9 mouse cellular contexts compared by ENCODE assay signal in the genomic region with DNA sequence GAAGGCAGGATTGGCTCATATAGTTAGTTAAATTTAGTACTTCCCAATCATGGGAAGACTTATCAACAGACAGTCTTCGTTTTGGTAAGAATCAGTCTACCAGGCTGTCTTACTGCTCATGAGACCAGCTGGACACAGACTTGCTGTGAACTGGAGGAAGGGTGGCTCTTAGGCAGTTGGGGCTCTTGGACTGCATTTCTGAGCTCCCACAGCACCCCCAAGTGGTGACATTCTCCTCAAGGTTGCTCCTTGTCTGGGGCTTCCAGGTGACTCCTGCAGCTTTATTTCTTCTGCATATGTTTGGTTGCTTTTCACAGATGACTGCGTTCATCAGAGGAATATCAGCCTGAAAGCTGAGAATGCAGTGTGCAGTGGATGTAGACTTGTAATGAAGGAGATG.
DNase-seq lines count a peak whose midpoint lies in the region; ATAC-seq and TF ChIP-seq lines count a peak whose summit lies in the region.
"Had no signal": no experiment of that assay in that cellular context is flagged by ENCODE, and none has a peak within 500 bp of the region (broad histone marks: within the 10 kb centered on the region; RNA-seq: fewer than 3 reads in every experiment).

No protein-coding gene starts in this region.

- H3K4me2 ChIP-seq in forebrain, postnatal 0 days (ENCODE audit: low read depth), result no peak overlapping the region
- H3K4me2 ChIP-seq in forebrain, embryonic 15.5 days (replicated peaks), result no peak overlapping the region

- no peak for TF ChIP-seq POLR2A in ES-Bruce4 (IDR thresholded peaks at IDR 0.05; ENCODE audit: insufficient read depth, low read length)

- H3K4me1 ChIP-seq in forebrain, postnatal 0 days (ENCODE audit: insufficient read depth), result no peaks in the 10 kb centered on the region
- H3K4me1 ChIP-seq in forebrain, embryonic 15.5 days, result no peaks in the 10 kb centered on the region
- no peaks in the 10 kb centered on the region for H3K4me1 ChIP-seq in ES-Bruce4 (ENCODE audit: control insufficient read depth, insufficient read depth, low read length)

- no peak overlapping the region for H3K4me3 ChIP-seq in forebrain, postnatal 0 days (ENCODE audit: low read depth, low read length)
- H3K4me3 ChIP-seq in forebrain, embryonic 15.5 days, result no peak overlapping the region
- no peak overlapping the region for H3K4me3 ChIP-seq in ES-Bruce4 (ENCODE audit: low read depth, low read length)

- ATAC-seq in forebrain, postnatal 0 days, result no peak
- no peak for ATAC-seq in forebrain, embryonic 15.5 days (replicated peaks)
- no peak for ATAC-seq in monocyte, adult 5-6 weeks (replicated peaks; ENCODE audit: insufficient number of reproducible peaks, low FRiP score, low TSS enrichment, poor library complexity, severe bottlenecking)

- 36% methylated on average over 2 of the region's 2 CpGs for WGBS in forebrain, postnatal 0 days
- 26% methylated on average over 2 of the region's 2 CpGs for WGBS in forebrain, embryonic 15.5 days

- H3K9ac ChIP-seq in forebrain, postnatal 0 days, result no peak overlapping the region
- no peak overlapping the region for H3K9ac ChIP-seq in forebrain, embryonic 15.5 days (replicated peaks)
- no peak overlapping the region for H3K9ac ChIP-seq in ES-Bruce4 (ENCODE audit: low read depth, poor library complexity, severe bottlenecking)

- peak; percentile 47 for TF ChIP-seq CTCF in forebrain, postnatal 0 days (IDR thresholded peaks at IDR 0.05; ENCODE audit: low read depth)
- TF ChIP-seq CTCF in ES-Bruce4 (IDR thresholded peaks at IDR 0.05; ENCODE audit: low read depth, low read length), result peak; percentile 67

- H3K36me3 ChIP-seq in forebrain, postnatal 0 days (ENCODE audit: insufficient read depth), result no peaks in the 10 kb centered on the region
- H3K36me3 ChIP-seq in forebrain, embryonic 15.5 days, result no peaks in the 10 kb centered on the region
- H3K36me3 ChIP-seq in ES-Bruce4 (ENCODE audit: control insufficient read depth, insufficient read depth, low read length, poor library complexity, severe bottlenecking), result no peaks in the 10 kb centered on the region

- H3K27me3 ChIP-seq in forebrain, postnatal 0 days (ENCODE audit: insufficient read depth, low read length), result no peaks in the 10 kb centered on the region
- H3K27me3 ChIP-seq in forebrain, embryonic 15.5 days, result no peaks in the 10 kb centered on the region
- no peaks in the 10 kb centered on the region for H3K27me3 ChIP-seq in ES-Bruce4 (ENCODE audit: control insufficient read depth, insufficient read depth, low read length, poor library complexity, severe bottlenecking)

- H3K27ac ChIP-seq in forebrain, postnatal 0 days (ENCODE audit: low read depth, low read length), result no peak overlapping the region
- no peak overlapping the region for H3K27ac ChIP-seq in forebrain, embryonic 15.5 days (replicated peaks)
- H3K27ac ChIP-seq in ES-Bruce4 (ENCODE audit: insufficient read depth, low read length), result no peak overlapping the region

- DNase-seq in forebrain, postnatal 0 days, result peak; percentile 50
- DNase-seq in cerebellum, adult 9-11 months, result peak; percentile 89
- DNase-seq in layer of hippocampus, postnatal 10 days (ENCODE audit: low spot score in 2 of 2), result peak; percentile 35 to 54
- DNase-seq in spleen, postnatal 14 days (ENCODE audit: low spot score in 2 of 2), result no peak
- no peak for DNase-seq in thymus, postnatal 25 days
- DNase-seq: adrenal gland, postnatal 25 days had no signal

- H3K9me3 ChIP-seq in forebrain, postnatal 0 days (ENCODE audit: low read length), result no peaks in the 10 kb centered on the region
- no peaks in the 10 kb centered on the region for H3K9me3 ChIP-seq in forebrain, embryonic 15.5 days
- H3K9me3 ChIP-seq in ES-Bruce4 (replicated peaks; ENCODE audit: control insufficient read depth, insufficient read depth, low read length, poor library complexity, severe bottlenecking), result no peaks in the 10 kb centered on the region

- no peak for TF ChIP-seq EP300 in ES-Bruce4 (IDR thresholded peaks at IDR 0.05; ENCODE audit: insufficient read depth, low read depth, low read length)

Comparison
In these comparisons a context has a peak if more than half of its experiments do, and no peak if none do; other contexts are left out.
1. DNase-seq: peak in forebrain, postnatal 0 days (single experiment), cerebellum, adult 9-11 months (single experiment) and layer of hippocampus, postnatal 10 days (2 of 2); none in spleen, postnatal 14 days (0 of 2) and thymus, postnatal 25 days (single experiment).